Mouse (Mus musculus): ENCODE measurements around the gene Aspa. TPM values are rescaled to one million over a fixed set of nuclear protein-coding genes. Genes with fewer than 3 reads are reported as not detected.
A peak's percentile ranks its signal among the peaks of the same experiment; 100 is the strongest.

Gene Aspa
- polyA plus RNA-seq, 1 experiment, result 57.9 TPM

DNA sequence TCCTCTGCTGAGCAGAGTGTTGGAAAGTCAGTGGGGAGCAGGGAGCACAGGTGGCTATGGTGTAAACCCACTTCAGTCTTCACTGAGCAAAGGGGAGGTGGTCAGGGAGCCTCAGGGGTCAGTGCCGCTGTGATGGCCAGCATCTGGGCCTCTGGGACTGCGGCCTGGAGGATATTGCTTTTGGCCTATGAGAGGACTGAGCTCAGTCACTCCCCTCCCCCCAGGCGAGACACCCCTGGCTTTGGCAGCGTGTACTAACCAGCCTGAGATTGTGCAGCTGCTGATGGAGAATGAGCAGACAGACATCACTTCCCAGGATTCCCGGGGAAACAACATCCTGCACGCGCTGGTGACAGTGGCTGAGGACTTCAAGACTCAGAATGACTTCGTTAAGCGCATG is 46.0 kb downstream of the Aspa start:
- 64% methylated on average over 9 of the region's 9 CpGs for WGBS
- H3K4me1 ChIP-seq (ENCODE audit: control insufficient read depth, insufficient read depth, low read length), result no peaks in the 10 kb centered on the region
- no peak overlapping the region for H3K4me3 ChIP-seq (replicated peaks; ENCODE audit: insufficient read depth, low read depth, low read length)
- DNase-seq, result no peak
- no peak overlapping the region for H3K27ac ChIP-seq (ENCODE audit: insufficient read depth, low read length)
- TF ChIP-seq CTCF (IDR thresholded peaks at IDR 0.05; ENCODE audit: borderline replicate concordance, insufficient read depth, low read depth, low read length), result no peak
- TF ChIP-seq POLR2A (IDR thresholded peaks at IDR 0.05; ENCODE audit: borderline replicate concordance, insufficient read depth, low read length), result no peak
- no peaks in the 10 kb centered on the region for H3K27me3 ChIP-seq (ENCODE audit: control insufficient read depth, insufficient read depth, low read length)

GRCm38 (mm10) chr11:73281528-73282027 is 47.8 kb downstream of the Aspa start:
- Histone ChIP-seq H3K4me1 (ENCODE audit: control insufficient read depth, insufficient read depth, low read length) (no peaks in the 10 kb centered on the region), H3K4me3 (replicated peaks; ENCODE audit: insufficient read depth, low read depth, low read length) (peak overlapping the region; percentile 64), H3K27me3 (ENCODE audit: control insufficient read depth, insufficient read depth, low read length) (no peaks in the 10 kb centered on the region), H3K27ac (ENCODE audit: insufficient read depth, low read length) (no peak overlapping the region)
- WGBS, result 2% methylated on average over 16 of the region's 16 CpGs
- TF ChIP-seq POLR2A (IDR thresholded peaks at IDR 0.05; ENCODE audit: borderline replicate concordance, insufficient read depth, low read length), result no peak
- peak; percentile 49 for TF ChIP-seq CTCF (IDR thresholded peaks at IDR 0.05; ENCODE audit: borderline replicate concordance, insufficient read depth, low read depth, low read length)
- DNase-seq, result peak; percentile 61 to 72

GRCm38 (mm10) chr11:73280710-73281109 is 48.7 kb downstream of the Aspa start:
- WGBS, result 60% methylated on average over 5 of the region's 5 CpGs
- H3K4me3 ChIP-seq (replicated peaks; ENCODE audit: insufficient read depth, low read depth, low read length), result no peak overlapping the region

DNA sequence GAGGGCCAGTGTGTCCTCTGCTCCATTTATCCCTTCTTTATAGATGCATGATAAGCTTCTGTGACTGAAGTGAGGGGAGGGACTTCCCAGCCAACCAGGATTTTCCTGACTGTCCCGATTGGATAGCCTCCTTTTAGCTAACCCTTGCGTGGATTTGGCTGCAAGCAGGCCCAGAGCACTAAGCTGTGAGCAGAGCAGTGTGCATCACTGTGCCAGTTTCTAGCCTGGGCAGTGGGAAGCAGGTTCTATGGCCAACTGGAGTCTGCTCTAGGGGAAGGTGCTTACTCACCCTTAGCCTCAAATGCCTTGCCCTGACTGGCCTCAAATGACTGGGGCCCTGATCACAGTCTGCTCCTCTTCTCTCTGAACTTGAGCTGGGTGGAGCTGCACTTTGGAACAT is 54.6 kb downstream of the Aspa start:
- no peak for DNase-seq
- WGBS, result 22% methylated on average over 2 of the region's 2 CpGs

More at GRCm38 (mm10) chr11:73280710-73281109, 48.7 kb downstream of the Aspa start:
- DNase-seq, result no peak
- Histone ChIP-seq H3K27ac (ENCODE audit: insufficient read depth, low read length) (no peak overlapping the region), H3K27me3 (ENCODE audit: control insufficient read depth, insufficient read depth, low read length) (no peaks in the 10 kb centered on the region), H3K4me1 (ENCODE audit: control insufficient read depth, insufficient read depth, low read length) (no peaks in the 10 kb centered on the region)
- TF ChIP-seq POLR2A (IDR thresholded peaks at IDR 0.05; ENCODE audit: borderline replicate concordance, insufficient read depth, low read length) (no peak), CTCF (IDR thresholded peaks at IDR 0.05; ENCODE audit: borderline replicate concordance, insufficient read depth, low read depth, low read length) (no peak)

GRCm38 (mm10) chr11:73267267-73267666 is 62.1 kb downstream of the Aspa start, which contains the start of gene Trpv3:
Gene Trpv3 (plus strand): TSS chr11:73267388.
- Histone ChIP-seq H3K27me3 (ENCODE audit: control insufficient read depth, insufficient read depth, low read length) (no peaks in the 10 kb centered on the region), H3K27ac (ENCODE audit: insufficient read depth, low read length) (no peak within 1 kb of the TSS), H3K4me1 (ENCODE audit: control insufficient read depth, insufficient read depth, low read length) (no peaks in the 10 kb centered on the region), H3K4me3 (replicated peaks; ENCODE audit: insufficient read depth, low read depth, low read length) (no peak within 1 kb of the TSS)
- 88% methylated on average over 7 of the region's 7 CpGs for WGBS
- no peak for TF ChIP-seq POLR2A (IDR thresholded peaks at IDR 0.05; ENCODE audit: borderline replicate concordance, insufficient read depth, low read length)
- TF ChIP-seq CTCF (IDR thresholded peaks at IDR 0.05; ENCODE audit: borderline replicate concordance, insufficient read depth, low read depth, low read length), result no peak
- DNase-seq, result no peak

More for the DNA sequence above, 54.6 kb downstream of the Aspa start:
- no peaks in the 10 kb centered on the region for H3K4me1 ChIP-seq (ENCODE audit: control insufficient read depth, insufficient read depth, low read length)
- H3K27ac ChIP-seq (ENCODE audit: insufficient read depth, low read length), result no peak overlapping the region
- no peaks in the 10 kb centered on the region for H3K27me3 ChIP-seq (ENCODE audit: control insufficient read depth, insufficient read depth, low read length)
- H3K4me3 ChIP-seq (replicated peaks; ENCODE audit: insufficient read depth, low read depth, low read length), result no peak overlapping the region
- TF ChIP-seq CTCF (IDR thresholded peaks at IDR 0.05; ENCODE audit: borderline replicate concordance, insufficient read depth, low read depth, low read length) (no peak), POLR2A (IDR thresholded peaks at IDR 0.05; ENCODE audit: borderline replicate concordance, insufficient read depth, low read length) (no peak)

GRCm38 (mm10) chr11:73261385-73261784 is 68.0 kb downstream of the Aspa start:
- Histone ChIP-seq H3K4me1 (ENCODE audit: control insufficient read depth, insufficient read depth, low read length) (no peaks in the 10 kb centered on the region), H3K4me3 (replicated peaks; ENCODE audit: insufficient read depth, low read depth, low read length) (no peak overlapping the region), H3K27ac (ENCODE audit: insufficient read depth, low read length) (no peak overlapping the region), H3K27me3 (ENCODE audit: control insufficient read depth, insufficient read depth, low read length) (no peaks in the 10 kb centered on the region)
- no peak for DNase-seq
- TF ChIP-seq CTCF (IDR thresholded peaks at IDR 0.05; ENCODE audit: borderline replicate concordance, insufficient read depth, low read depth, low read length), result no peak
- TF ChIP-seq POLR2A (IDR thresholded peaks at IDR 0.05; ENCODE audit: borderline replicate concordance, insufficient read depth, low read length), result no peak
- WGBS, result 81% methylated on average over 1 of the region's 1 CpGs

- WGBS, result 65% methylated on average over 3 of the region's 3 CpGs
- no peaks in the 10 kb centered on the region for H3K4me1 ChIP-seq (ENCODE audit: control insufficient read depth, insufficient read depth, low read length)
- TF ChIP-seq POLR2A (IDR thresholded peaks at IDR 0.05; ENCODE audit: borderline replicate concordance, insufficient read depth, low read length) (no peak), CTCF (IDR thresholded peaks at IDR 0.05; ENCODE audit: borderline replicate concordance, insufficient read depth, low read depth, low read length) (no peak)
- no peak for DNase-seq
- no peak overlapping the region for H3K27ac ChIP-seq (ENCODE audit: insufficient read depth, low read length)
- no peaks in the 10 kb centered on the region for H3K27me3 ChIP-seq (ENCODE audit: control insufficient read depth, insufficient read depth, low read length)
- no peak overlapping the region for H3K4me3 ChIP-seq (replicated peaks; ENCODE audit: insufficient read depth, low read depth, low read length)
Observed at GRCm38 (mm10) chr11:73260457-73260856, 68.9 kb downstream of the Aspa start.

DNA sequence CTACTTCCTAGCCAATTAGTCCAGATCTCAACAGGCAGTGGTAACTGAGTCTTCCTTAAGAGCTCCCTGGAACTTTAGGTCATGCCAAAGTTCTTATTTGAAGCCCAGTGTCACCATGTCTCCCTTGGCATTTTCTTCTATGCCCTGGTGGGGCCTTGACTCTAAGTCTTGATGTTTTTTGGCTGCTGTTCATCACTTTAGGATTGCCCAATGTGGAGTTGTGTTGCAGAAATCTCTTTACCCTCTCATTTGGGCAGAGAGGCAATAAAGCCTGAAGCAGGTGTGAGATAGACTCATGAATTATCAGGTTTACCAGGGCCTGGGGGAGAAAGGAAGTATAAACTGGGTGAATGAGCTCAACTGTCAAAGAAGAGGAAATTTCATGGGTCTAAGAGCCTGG is 70.7 kb downstream of the Aspa start:
- no peaks in the 10 kb centered on the region for H3K27me3 ChIP-seq (ENCODE audit: control insufficient read depth, insufficient read depth, low read length)
- no peak for DNase-seq
- H3K4me1 ChIP-seq (ENCODE audit: control insufficient read depth, insufficient read depth, low read length), result no peaks in the 10 kb centered on the region
- no peak overlapping the region for H3K4me3 ChIP-seq (replicated peaks; ENCODE audit: insufficient read depth, low read depth, low read length)
- no peak overlapping the region for H3K27ac ChIP-seq (ENCODE audit: insufficient read depth, low read length)
- TF ChIP-seq CTCF (IDR thresholded peaks at IDR 0.05; ENCODE audit: borderline replicate concordance, insufficient read depth, low read depth, low read length) (no peak), POLR2A (IDR thresholded peaks at IDR 0.05; ENCODE audit: borderline replicate concordance, insufficient read depth, low read length) (no peak)

Measured in cerebellum, adult 2 months (tissue).